Mouse (Mus musculus) spleen, adult 2 months (tissue): ENCODE measurements around the gene Spata48.

Experiments
- CTCF ChIP-seq: fragments of 200-500 bp; IDR thresholded peaks from 2 replicates; pipeline ENCODE4 v1.5.1; 2011; ENCODE audit warnings: mild to moderate bottlenecking, inconsistent platforms; ENCODE audit not compliant: insufficient read depth, insufficient read length, insufficient replicate concordance; ENCODE audit errors: extremely low read depth
- POLR2A ChIP-seq: fragments of 200-500 bp; IDR thresholded peaks from 2 replicates; pipeline ENCODE4 v1.6.1; 2011; ENCODE audit warnings: low read depth, low read length, inconsistent platforms

- TF ChIP-seq POLR2A, result peak; percentile 50; the same call in 1 of the 2 replicates
- peak; percentile 82 for TF ChIP-seq CTCF
Measured at GRCm38 (mm10) chr11:11461635-11462560, at the start of gene Spata48, which contains the start of gene Zpbp.
